Mouse (Mus musculus): ENCODE results near the gene BC100530. TPM values are rescaled to one million over a fixed set of nuclear protein-coding genes. Genes with fewer than 3 reads are reported as not detected.

Gene BC100530
- polyA plus RNA-seq (2012; rRNA removed), result 533 and 736 TPM in 2 replicates

DNA sequence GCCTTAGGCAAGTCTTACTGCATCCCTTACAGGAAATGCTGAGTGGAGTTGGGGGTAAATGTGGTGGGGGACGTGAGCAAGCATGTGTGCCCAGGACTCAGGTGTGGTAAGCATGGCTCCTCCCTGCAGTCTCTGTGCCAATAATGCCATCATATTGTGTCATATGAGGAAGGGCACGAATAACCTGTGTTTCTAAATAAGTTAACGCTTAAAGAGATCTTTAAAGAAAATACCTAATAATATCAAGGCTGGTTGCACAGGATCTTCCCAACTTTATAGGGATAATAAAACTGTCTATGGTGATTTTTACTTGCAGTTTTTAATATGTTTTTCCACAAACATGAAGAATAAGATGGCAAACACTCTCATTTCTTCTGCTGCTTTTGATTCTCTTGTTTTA, at the start of gene BC100530:
TSS of gene BC100530 (minus strand) at position 101 of the 400 bp plus-strand sequence.

DNA sequence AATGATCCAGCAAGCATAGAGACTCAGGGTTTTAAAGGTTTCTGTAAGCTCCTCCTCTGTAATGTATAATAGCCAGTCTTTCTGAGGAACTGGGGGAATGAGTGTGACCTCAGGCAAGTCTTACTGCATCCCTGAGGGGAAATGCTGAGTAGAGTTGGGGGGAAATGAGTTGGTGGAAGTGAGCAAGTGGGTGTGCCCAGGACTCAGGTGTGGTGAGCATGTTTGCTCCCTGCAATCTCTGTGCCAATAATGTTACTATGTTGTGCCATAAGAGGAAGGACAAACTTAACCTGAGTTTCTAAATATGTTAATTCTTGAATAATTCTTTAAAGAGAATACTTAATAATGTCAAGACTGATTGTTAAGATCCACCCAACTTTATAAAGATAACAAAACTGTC, 40.8 kb upstream of the BC100530 start, which contains the start of gene Stfa2:
TSS of gene Stfa2 (minus strand) at position 101 of the 400 bp plus-strand sequence.

DNA sequence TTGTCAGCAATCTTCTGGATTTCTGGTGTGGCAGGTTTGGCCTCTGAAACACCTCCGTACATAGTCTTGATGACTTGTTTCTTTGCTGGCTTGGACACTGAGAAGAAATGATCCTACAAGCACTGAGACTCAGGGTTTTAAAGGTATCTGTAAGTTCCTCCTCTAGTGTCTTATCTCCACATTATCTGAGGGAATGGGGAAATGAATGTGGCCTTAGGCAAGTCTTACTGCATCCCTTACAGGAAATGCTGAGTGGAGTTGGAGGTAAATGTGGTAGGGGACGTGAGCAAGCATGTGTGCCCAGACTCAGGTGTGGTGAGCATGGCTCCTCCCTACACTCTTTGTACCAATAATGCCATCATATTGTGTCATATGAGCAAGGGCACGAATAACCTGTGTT, 33.3 kb downstream of the BC100530 start, which contains the start of gene BC117090:
TSS of gene BC117090 (minus strand) at position 101 of the 400 bp plus-strand sequence.

Other genes with a start within 250 kb of the BC100530 start
- not detected in 2 replicates for gene Csta1, start 236.5 kb downstream of the BC100530 start, polyA plus RNA-seq (2012; rRNA removed)
- gene Stfa2l1, start 210.9 kb downstream of the BC100530 start, polyA plus RNA-seq (2012; rRNA removed), result 413 and 598 TPM in 2 replicates
- gene Gm5483, start 183.5 kb downstream of the BC100530 start, polyA plus RNA-seq (2012; rRNA removed), result 775 and 1,146 TPM in 2 replicates
- 10.4 and 17.3 TPM in 2 replicates for gene Gm5416, start 157.3 kb downstream of the BC100530 start, polyA plus RNA-seq (2012; rRNA removed)
- gene 2010005H15Rik, start 146.3 kb downstream of the BC100530 start, polyA plus RNA-seq (2012; rRNA removed), result 97.2 and 148 TPM in 2 replicates
- 604 and 855 TPM in 2 replicates for gene Stfa1, start 90.8 kb downstream of the BC100530 start, polyA plus RNA-seq (2012; rRNA removed)
- 4.0 and 6.3 TPM in 2 replicates for gene BC117090, start 33.4 kb downstream of the BC100530 start, polyA plus RNA-seq (2012; rRNA removed)
- 252 and 335 TPM in 2 replicates for gene Stfa2, start 40.7 kb upstream of the BC100530 start, polyA plus RNA-seq (2012; rRNA removed)
- 441 and 635 TPM in 2 replicates for gene Stfa3, start 87.6 kb upstream of the BC100530 start, polyA plus RNA-seq (2012; rRNA removed)
- under 0.01 TPM in 1 of 2 replicates, not detected in the other for gene Casr, start 194.4 kb upstream of the BC100530 start, polyA plus RNA-seq (2012; rRNA removed)

Measured in liver, embryonic 18 days (tissue).